Mouse (Mus musculus) frontal cortex, postnatal 14 days (tissue): ENCODE measurements at regions not wholly inside any gene's neighbourhood (a gene's known extent, or its start where the extent isn't known, plus 50 kb on each side); places are given as distances from the start of the nearest gene placed in this dataset.
"Not testable (repeated sequence)": the region's sequence is repeated elsewhere in the genome, so short reads cannot be mapped to it uniquely, and the experiment has no call there.

ENCODE experiments used
- DNase-seq, 2 experiments: peaks; one replicate each; pipeline ENCODE4 v3.0.0; 2022; ENCODE audit warnings: low spot score in 2 of 2

GRCm38 (mm10) chr1:193486668-193487067, 116.6 kb upstream of the Camk1g start:
- DNase-seq, result not testable (repeated sequence)

- DNase-seq, result no peak
Measured at GRCm38 (mm10) chr1:193484977-193485376, 114.9 kb upstream of the Camk1g start.

- no peak for DNase-seq
Measured at GRCm38 (mm10) chr1:193477298-193477697, 107.2 kb upstream of the Camk1g start.

- no peak for DNase-seq
Measured at GRCm38 (mm10) chr1:193476805-193477204, 106.7 kb upstream of the Camk1g start.

GRCm38 (mm10) chr1:193466306-193466705, 96.2 kb upstream of the Camk1g start:
- no peak for DNase-seq

- DNase-seq, result no peak
Measured at GRCm38 (mm10) chr1:193459735-193460134, 89.6 kb upstream of the Camk1g start.

GRCm38 (mm10) chr1:193457908-193458307, 87.8 kb upstream of the Camk1g start:
- DNase-seq, result no peak

GRCm38 (mm10) chr1:193453654-193454053, 83.6 kb upstream of the Camk1g start:
- DNase-seq, result no peak

GRCm38 (mm10) chr1:193451471-193452135, 81.5 kb upstream of the Camk1g start:
- no peak for DNase-seq

- DNase-seq, result no peak
Measured at GRCm38 (mm10) chr1:193450814-193451213, 80.7 kb upstream of the Camk1g start.

GRCm38 (mm10) chr1:193450201-193450600, 80.1 kb upstream of the Camk1g start:
- no peak for DNase-seq

- DNase-seq, result peak in 1 of 2 experiments; percentile 30
Measured at GRCm38 (mm10) chr1:193449394-193450103, 79.5 kb upstream of the Camk1g start.

GRCm38 (mm10) chr1:193448793-193449393, 78.8 kb upstream of the Camk1g start:
- no peak for DNase-seq

GRCm38 (mm10) chr1:193447647-193448046, 77.5 kb upstream of the Camk1g start:
- no peak for DNase-seq

- no peak for DNase-seq
Measured at GRCm38 (mm10) chr1:193443964-193444676, 74.0 kb upstream of the Camk1g start.

- DNase-seq, result no peak
Measured at GRCm38 (mm10) chr1:193440512-193440911, 70.4 kb upstream of the Camk1g start.

GRCm38 (mm10) chr1:193434281-193434680, 64.2 kb upstream of the Camk1g start:
- DNase-seq, result no peak

GRCm38 (mm10) chr1:193433493-193434021, 63.5 kb upstream of the Camk1g start:
- no peak for DNase-seq

- no peak for DNase-seq
Measured at GRCm38 (mm10) chr1:193430231-193430630, 60.1 kb upstream of the Camk1g start.

GRCm38 (mm10) chr1:193423653-193424075, 53.6 kb upstream of the Camk1g start:
- no peak for DNase-seq

- no peak for DNase-seq
Measured at GRCm38 (mm10) chr1:193422886-193423285, 52.8 kb upstream of the Camk1g start.

GRCm38 (mm10) chr1:193421820-193422219, 51.7 kb upstream of the Camk1g start:
- no peak for DNase-seq
